15 mouse cellular contexts compared by ENCODE assay signal in genomic region chr2:168113692-168114091, GRCm38 (mm10). TPM values are rescaled to one million over a fixed set of nuclear protein-coding genes. Genes with fewer than 3 reads are reported as not detected.
DNase-seq lines count a peak whose midpoint lies in the region; ATAC-seq and TF ChIP-seq lines count a peak whose summit lies in the region.
"Had no signal": no experiment of that assay in that cellular context is flagged by ENCODE, and none has a peak within 500 bp of the region (broad histone marks: within the 10 kb centered on the region; RNA-seq: fewer than 3 reads in every experiment).

No protein-coding gene starts in this region.

- H3K27ac ChIP-seq in kidney, embryonic 14.5 days (ENCODE audit: low read depth, low read length), result peak overlapping the region; percentile 51; the same call in 1 of the 2 replicates
- no peak overlapping the region for H3K27ac ChIP-seq in midbrain, postnatal 0 days (ENCODE audit: low read depth, low read length)
- H3K27ac ChIP-seq in midbrain, embryonic 15.5 days, result no peak overlapping the region
- no peak overlapping the region for H3K27ac ChIP-seq in stomach, postnatal 0 days (replicated peaks)
- H3K27ac ChIP-seq: intestine, embryonic 15.5 days; neural tube, embryonic 12.5 days had no signal

- H3K4me3 ChIP-seq in kidney, embryonic 14.5 days (ENCODE audit: low read length), result no peak overlapping the region
- H3K4me3 ChIP-seq in midbrain, postnatal 0 days (ENCODE audit: low read depth, low read length), result no peak overlapping the region
- H3K4me3 ChIP-seq in midbrain, embryonic 15.5 days, result no peak overlapping the region
- no peak overlapping the region for H3K4me3 ChIP-seq in stomach, postnatal 0 days (ENCODE audit: low read depth, low read length)
- H3K4me3 ChIP-seq: intestine, embryonic 15.5 days; midbrain, embryonic 10.5 days; neural tube, embryonic 12.5 days had no signal

- TF ChIP-seq CTCF in midbrain, postnatal 0 days (IDR thresholded peaks at IDR 0.05), result peak; percentile 26; the same call in 1 of the 2 replicates
- peak; percentile 42; the same call in 1 of the 2 replicates for TF ChIP-seq CTCF in stomach, postnatal 0 days (IDR thresholded peaks at IDR 0.05; ENCODE audit: low read depth)

- no peak overlapping the region for H3K9ac ChIP-seq in kidney, embryonic 14.5 days (ENCODE audit: low read depth, low read length)
- no peak overlapping the region for H3K9ac ChIP-seq in midbrain, postnatal 0 days (replicated peaks; ENCODE audit: low read length, poor library complexity, severe bottlenecking)
- no peak overlapping the region for H3K9ac ChIP-seq in midbrain, embryonic 15.5 days
- H3K9ac ChIP-seq in stomach, postnatal 0 days (ENCODE audit: low read length), result no peak overlapping the region
- H3K9ac ChIP-seq: intestine, embryonic 15.5 days; neural tube, embryonic 12.5 days had no signal

- ATAC-seq in kidney, embryonic 14.5 days (ENCODE audit: low FRiP score, low TSS enrichment), result no peak
- no peak for ATAC-seq in midbrain, postnatal 0 days (ENCODE audit: low FRiP score)
- no peak for ATAC-seq in midbrain, embryonic 15.5 days (replicated peaks)
- ATAC-seq in stomach, postnatal 0 days (ENCODE audit: low FRiP score, low TSS enrichment), result no peak
- ATAC-seq: intestine, embryonic 15.5 days had no signal

- H3K4me2 ChIP-seq in kidney, embryonic 14.5 days (replicated peaks; ENCODE audit: low read depth, low read length), result no peak overlapping the region
- no peak overlapping the region for H3K4me2 ChIP-seq in midbrain, postnatal 0 days (ENCODE audit: low read depth, low read length, poor library complexity, severe bottlenecking)
- H3K4me2 ChIP-seq in midbrain, embryonic 15.5 days, result no peak overlapping the region
- H3K4me2 ChIP-seq in stomach, postnatal 0 days (replicated peaks; ENCODE audit: low read depth), result no peak overlapping the region
- H3K4me2 ChIP-seq: intestine, embryonic 15.5 days; neural tube, embryonic 12.5 days had no signal

- H3K36me3 ChIP-seq in kidney, embryonic 14.5 days (ENCODE audit: control insufficient read depth, insufficient read depth, low read length), result no peaks in the 10 kb centered on the region
- H3K36me3 ChIP-seq in midbrain, postnatal 0 days (ENCODE audit: insufficient read depth, low read length), result no peaks in the 10 kb centered on the region
- no peaks in the 10 kb centered on the region for H3K36me3 ChIP-seq in midbrain, embryonic 15.5 days (replicated peaks)
- H3K36me3 ChIP-seq in stomach, postnatal 0 days (ENCODE audit: control insufficient read depth, insufficient read depth, low read length), result no peaks in the 10 kb centered on the region
- H3K36me3 ChIP-seq: intestine, embryonic 15.5 days; midbrain, embryonic 10.5 days; neural tube, embryonic 12.5 days had no signal

- peaks cover 3% of the 10 kb centered on the region; the same call in 1 of the 2 replicates for H3K4me1 ChIP-seq in kidney, embryonic 14.5 days (ENCODE audit: control insufficient read depth, insufficient read depth, low read length)
- H3K4me1 ChIP-seq in midbrain, postnatal 0 days (ENCODE audit: insufficient read depth, low read length), result no peaks in the 10 kb centered on the region
- peaks cover 17% of the 10 kb centered on the region for H3K4me1 ChIP-seq in midbrain, embryonic 15.5 days
- H3K4me1 ChIP-seq in stomach, postnatal 0 days (replicated peaks; ENCODE audit: control insufficient read depth, insufficient read depth), result 0 out of 2 replicates have a peak, but pooled peaks cover 5% of the 10 kb centered on the region

- WGBS in kidney, embryonic 14.5 days, result 80% methylated on average over 5 of the region's 5 CpGs
- WGBS in midbrain, postnatal 0 days, result 78% methylated on average over 5 of the region's 5 CpGs
- 84% methylated on average over 5 of the region's 5 CpGs for WGBS in midbrain, embryonic 15.5 days
- WGBS in stomach, postnatal 0 days, result 74% methylated on average over 5 of the region's 5 CpGs

- no peak for DNase-seq in kidney, adult 8-10 months
- peak; percentile 24 for DNase-seq in midbrain, postnatal 0 days (ENCODE audit: low spot score)
- DNase-seq in R1 (ENCODE audit: low read depth, low spot score), result peak; percentile 53
- no peak for DNase-seq in stomach, postnatal 0 days (ENCODE audit: low spot score)
- DNase-seq in right cerebral cortex, postnatal 36 days (ENCODE audit: low spot score in 2 of 2), result no peak
- DNase-seq in cerebellum, adult 9-10 months, result no peak
- DNase-seq: cerebellum, postnatal 25 days; heart, adult 18-20 months; heart, postnatal 36 days; lung, adult 2 months had no signal

- H3K9me3 ChIP-seq in kidney, embryonic 14.5 days (ENCODE audit: control insufficient read depth, low read length), result no peaks in the 10 kb centered on the region
- no peaks in the 10 kb centered on the region for H3K9me3 ChIP-seq in midbrain, postnatal 0 days (ENCODE audit: low read length)
- no peaks in the 10 kb centered on the region for H3K9me3 ChIP-seq in midbrain, embryonic 15.5 days
- no peaks in the 10 kb centered on the region for H3K9me3 ChIP-seq in stomach, postnatal 0 days (ENCODE audit: control insufficient read depth, low read length)
- H3K9me3 ChIP-seq: intestine, embryonic 15.5 days; midbrain, embryonic 10.5 days; neural tube, embryonic 12.5 days had no signal

- no peak for TF ChIP-seq EP300 in stomach, postnatal 0 days (optimal IDR thresholded peaks at IDR 0.05)

- H3K27me3 ChIP-seq in kidney, embryonic 14.5 days (ENCODE audit: control insufficient read depth, insufficient read depth, low read length), result no peaks in the 10 kb centered on the region
- H3K27me3 ChIP-seq in midbrain, postnatal 0 days (ENCODE audit: insufficient read depth, low read length), result peaks cover 5% of the 10 kb centered on the region; the same call in 1 of the 2 replicates
- H3K27me3 ChIP-seq in midbrain, embryonic 15.5 days (replicated peaks), result peaks cover 4% of the 10 kb centered on the region; the same call in 1 of the 2 replicates
- no peaks in the 10 kb centered on the region for H3K27me3 ChIP-seq in stomach, postnatal 0 days (ENCODE audit: control insufficient read depth, insufficient read depth, low read length)
- H3K27me3 ChIP-seq: intestine, embryonic 15.5 days had no signal

RNA-seq across cellular contexts. Expression of gene Pard6b, which starts 32.9 kb away (rescaled TPM):
- 9.7 and 22.0 TPM in 2 replicates for polyA plus RNA-seq in kidney, embryonic 14.5 days (2014; fragmentation: Nextera tagmentation; extraction: Ambion mirVana)
- 6.6 and 6.8 TPM in 2 replicates for total RNA-seq in midbrain, postnatal 0 days (2014; rRNA removed)
- polyA plus RNA-seq in midbrain, postnatal 0 days (2015; fragmentation: Nextera tagmentation; extraction: Ambion mirVana), result 3.9 and 5.1 TPM in 2 replicates
- polyA plus RNA-seq in midbrain, embryonic 15.5 days (2015; fragmentation: Nextera tagmentation; extraction: Ambion mirVana), result 7.5 TPM in 2 replicates
- polyA plus RNA-seq in stomach, postnatal 0 days (2015; fragmentation: Nextera tagmentation; extraction: Ambion mirVana), result 11.8 and 12.3 TPM in 2 replicates

Comparison
In these comparisons a context has a peak if more than half of its experiments do, and no peak if none do; other contexts are left out.
1. DNase-seq: peak in midbrain, postnatal 0 days (single experiment) and R1 (single experiment); none in kidney, adult 8-10 months (0 of 2), stomach, postnatal 0 days (single experiment), right cerebral cortex, postnatal 36 days (0 of 2) and cerebellum, adult 9-10 months (single experiment).